Mouse (Mus musculus) adrenal gland, postnatal 4 days (tissue): Measurements from ENCODE around the gene Cdk17. TPM values are rescaled to one million over a fixed set of nuclear protein-coding genes. Genes with fewer than 3 reads are reported as not detected.
A peak's percentile ranks its signal among the peaks of the same experiment; 100 is the strongest.
"Not testable (repeated sequence)": the region's sequence is repeated elsewhere in the genome, so short reads cannot be mapped to it uniquely, and the experiment has no call there.

ENCODE experiments used
- DNase-seq, 2 experiments: peaks; one replicate each; pipeline ENCODE4 v3.0.0; 2021 to 2022; ENCODE audit warnings: low spot score in 2 of 2, mixed read lengths in 2 of 2
- total RNA-seq, 2 experiments: library from RNA; stranded (reverse); gene quantifications; 2 replicates each; pipeline ENCODE4 v1.2.3; 2021

Cdk17 gene
- total RNA-seq, 2 experiments from 2014 or later, result 30.5 to 33.1 TPM

- DNase-seq, result no peak
These were observed 17.9 kb upstream of the Cdk17 start for GRCm38 (mm10) chr10:93142600-93143284.

DNA sequence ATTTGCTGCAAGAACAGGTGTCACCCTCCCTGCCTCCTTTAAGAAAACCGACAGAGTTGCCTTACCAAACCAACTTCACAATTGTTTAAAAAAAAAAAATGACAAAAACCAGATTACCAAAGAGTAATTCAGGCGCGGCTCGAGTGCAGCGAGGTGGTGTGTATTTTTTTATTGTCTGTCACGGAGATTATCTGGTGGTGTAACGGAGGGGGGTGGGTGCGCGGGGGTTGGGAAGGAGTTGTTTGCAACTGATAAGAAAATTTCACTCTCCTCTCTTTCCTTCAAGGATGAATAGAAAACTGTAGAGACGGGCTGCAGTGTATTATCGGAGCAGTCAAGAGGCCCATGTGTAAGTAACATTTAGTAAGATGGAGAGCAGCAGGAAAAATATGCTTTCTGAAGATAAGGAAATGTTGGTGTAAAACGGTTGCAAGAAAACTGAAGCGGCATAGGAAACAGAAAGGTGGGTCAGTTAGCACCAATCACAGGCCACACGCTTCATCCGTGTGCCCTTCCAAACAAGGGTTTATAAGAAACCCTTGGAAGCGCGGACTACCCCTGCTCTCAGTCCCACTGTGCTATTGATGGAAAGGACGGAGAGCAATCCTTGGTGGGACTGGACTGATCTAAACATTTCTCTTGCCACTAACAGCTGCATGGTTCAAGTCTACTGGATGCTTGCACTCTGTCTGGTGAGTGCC is 17.2 kb upstream of the Cdk17 start:
- no peak for DNase-seq

DNA sequence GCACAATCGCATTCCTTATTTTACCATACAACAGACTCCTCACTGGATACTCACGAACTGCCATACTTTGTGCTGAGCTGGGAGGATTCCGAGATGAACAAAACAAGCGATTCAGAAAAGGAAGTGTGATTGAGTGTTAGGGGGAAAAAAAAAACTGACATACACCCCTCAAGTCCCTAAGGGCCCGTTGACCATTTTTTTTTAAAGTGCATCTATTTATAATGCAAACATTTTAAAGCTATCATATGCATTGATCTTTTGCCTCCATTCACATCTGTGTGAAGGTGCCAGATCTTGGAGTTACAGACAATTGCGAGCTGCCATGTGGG is 16.7 kb upstream of the Cdk17 start:
- DNase-seq, result no peak

DNA sequence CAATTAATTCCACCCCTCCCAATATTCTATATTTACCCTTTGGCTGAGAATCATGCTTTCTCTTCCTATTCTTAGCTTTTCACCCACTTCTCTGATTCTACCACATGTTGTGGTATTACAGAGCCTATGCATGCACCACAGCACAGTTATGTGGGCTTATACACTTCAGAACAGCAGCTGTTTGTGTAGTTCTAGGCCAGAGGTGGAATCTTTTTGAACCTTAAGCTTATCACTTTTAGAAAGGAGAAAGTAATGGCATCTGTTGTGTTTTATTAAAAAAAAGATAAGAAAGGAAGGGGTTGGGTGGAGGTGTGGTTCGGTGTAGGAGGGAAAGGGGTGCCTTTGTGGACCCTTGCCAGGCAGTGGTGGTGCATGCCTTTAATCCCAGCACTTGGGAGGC is 16.1 kb upstream of the Cdk17 start:
- DNase-seq, result no peak

DNA sequence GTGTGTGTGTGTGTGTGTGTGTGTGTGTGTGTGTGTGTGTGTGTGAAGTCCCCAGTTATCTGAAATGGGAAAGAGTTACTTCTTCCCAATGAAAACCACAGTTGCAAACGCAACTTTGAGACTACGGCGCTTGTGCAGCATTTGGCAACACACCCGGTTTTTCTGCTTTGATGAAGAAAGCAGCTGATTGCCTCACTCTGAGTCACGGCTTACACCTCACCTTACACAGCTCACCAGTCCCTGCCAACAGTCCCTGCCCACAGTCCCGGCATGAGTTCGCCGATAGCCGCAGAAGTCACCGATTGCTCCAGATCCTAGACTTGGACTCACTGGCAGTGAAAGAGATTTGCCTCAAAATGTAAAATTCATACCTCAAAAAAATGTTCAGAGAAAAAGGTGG is 15.6 kb upstream of the Cdk17 start:
- no peak for DNase-seq

- no peak for DNase-seq
These were observed 14.1 kb upstream of the Cdk17 start for GRCm38 (mm10) chr10:93146601-93147000.

DNA sequence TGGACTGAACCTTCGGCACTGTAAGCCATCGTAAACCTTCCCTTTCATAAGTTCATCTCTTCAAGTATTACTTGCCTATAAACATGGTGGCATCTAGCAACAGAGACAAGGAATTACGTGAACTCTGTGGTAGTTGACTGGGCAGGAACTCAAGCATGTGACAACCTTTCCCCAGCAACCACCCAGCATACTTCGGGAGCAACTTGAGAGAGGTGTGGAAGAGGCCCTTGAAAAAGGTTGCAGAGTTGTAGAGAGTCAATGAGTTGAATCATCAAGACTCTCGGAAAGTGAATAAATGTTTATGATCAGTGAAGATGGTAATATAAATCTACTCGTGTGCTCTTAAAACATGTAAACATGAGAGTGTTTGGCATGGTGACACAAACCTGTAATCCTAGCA is 13.0 kb upstream of the Cdk17 start:
- DNase-seq, result no peak

DNA sequence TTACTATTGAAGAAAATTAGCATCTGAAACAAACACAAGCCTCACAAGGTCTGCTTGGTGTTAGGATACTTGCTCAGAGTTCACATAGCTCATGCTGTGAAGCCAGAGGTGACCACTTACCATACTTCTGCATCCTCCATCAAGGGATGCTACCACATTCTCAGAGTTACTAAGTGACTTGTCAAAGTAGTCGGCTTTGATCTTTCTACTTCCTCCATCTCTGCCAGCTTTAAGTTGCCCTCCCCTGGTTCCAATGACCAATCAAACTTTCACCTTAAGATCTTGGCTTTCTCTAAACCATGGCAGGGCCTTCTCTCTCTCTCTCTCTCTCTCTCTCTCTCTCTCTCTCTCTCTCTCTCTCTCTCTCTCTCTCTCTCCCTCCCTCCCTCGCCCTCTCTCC is 11.1 kb upstream of the Cdk17 start:
- DNase-seq, result no peak

DNA sequence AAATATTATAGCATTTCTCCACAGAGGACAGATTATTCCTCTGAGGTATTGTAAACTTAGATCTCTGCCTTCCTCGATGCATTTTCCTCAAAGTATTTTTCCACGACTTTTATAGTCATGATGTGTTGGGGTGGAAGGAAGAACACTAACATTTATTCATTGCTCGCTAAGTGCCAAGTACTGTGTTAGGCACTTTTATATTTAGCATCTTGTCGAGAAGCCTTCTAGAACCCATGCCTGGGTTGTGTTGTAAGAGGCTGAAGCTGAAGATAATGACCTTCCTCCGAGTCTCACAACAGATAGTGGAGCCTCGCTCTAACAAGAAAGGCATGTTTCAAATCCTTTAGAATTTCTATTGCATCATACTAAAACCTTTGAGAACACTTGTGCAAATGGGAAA is 8.9 kb upstream of the Cdk17 start:
- no peak for DNase-seq

GRCm38 (mm10) chr10:93152698-93153097 is 8.0 kb upstream of the Cdk17 start:
- no peak for DNase-seq

DNA sequence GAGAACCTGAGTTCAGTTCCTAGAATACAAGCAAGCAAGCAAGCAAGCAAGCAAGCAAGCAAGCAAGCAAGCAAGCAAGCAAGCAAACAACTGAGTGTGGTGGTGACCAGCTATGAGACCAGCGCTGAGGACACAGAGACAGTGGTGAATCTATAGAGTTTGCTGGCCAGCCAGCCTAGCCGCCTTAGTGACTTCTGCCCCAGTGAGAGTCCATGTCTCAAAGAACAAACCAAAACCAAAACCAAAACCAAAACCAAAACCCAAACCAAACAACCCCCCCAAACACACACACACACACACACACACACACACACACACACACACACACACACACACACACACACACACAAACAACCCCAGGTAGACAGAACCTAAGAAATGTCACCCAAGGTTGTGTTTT is 7.3 kb upstream of the Cdk17 start:
- not testable (repeated sequence) for DNase-seq

- DNase-seq, result no peak
These were observed 801 bp upstream of the Cdk17 start for GRCm38 (mm10) chr10:93159651-93160496.

DNA sequence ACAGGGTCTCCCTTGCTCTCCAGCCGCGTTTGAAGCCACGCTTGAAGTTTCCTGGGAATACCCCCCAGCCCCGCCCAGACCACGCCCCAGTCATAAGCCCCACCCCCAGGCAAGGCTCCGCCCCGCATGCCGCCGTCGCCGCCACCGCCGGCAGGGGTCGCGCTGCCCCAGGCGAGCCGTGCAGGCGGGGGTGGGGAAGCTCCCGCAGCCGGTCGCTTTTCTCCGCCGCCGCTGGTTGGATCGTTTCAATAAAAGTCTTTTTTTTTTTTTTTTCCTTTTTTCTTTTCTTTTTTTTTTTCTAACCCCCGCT is 223 bp upstream of the Cdk17 start:
- peak; percentile 82 for DNase-seq

DNA sequence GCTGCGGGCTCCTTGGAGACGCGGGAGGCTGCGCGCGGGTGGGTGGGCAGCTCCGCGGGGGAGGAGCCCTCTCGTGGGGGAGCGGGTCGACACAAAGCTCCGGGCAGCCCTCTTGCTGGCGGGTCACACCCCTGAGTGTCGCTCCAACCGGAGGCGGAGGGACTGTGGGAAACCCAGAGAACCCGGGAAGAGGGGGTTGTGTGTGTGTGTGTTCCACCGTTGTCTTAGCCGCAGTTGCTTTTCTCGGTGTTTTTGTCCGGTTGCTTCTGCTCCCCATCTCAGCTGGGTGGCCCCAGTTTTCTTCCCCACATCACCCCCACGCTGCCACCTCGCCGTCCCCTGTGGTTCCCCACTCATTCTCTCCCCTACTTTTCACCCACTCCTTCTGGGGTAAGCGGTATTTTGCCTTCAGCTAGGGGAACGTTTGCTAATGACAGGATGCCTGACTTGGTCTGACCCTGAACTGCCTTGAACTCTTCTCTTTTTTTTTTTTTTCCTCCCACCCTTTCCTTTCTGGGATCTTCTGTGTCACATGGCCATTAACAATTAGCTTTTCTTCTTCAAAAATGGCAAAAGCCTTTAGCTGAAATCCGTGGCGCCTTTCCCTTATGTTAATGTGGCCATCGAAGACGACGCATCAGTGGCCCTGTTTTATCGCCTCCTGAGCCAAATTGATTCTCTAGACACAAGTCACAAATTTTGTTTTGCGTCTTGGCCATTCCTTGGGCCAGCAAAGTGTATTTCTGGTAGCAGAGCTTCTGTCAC is 1.0 kb downstream of the Cdk17 start:
- peak in 1 of 2 experiments; percentile 32 for DNase-seq

- DNase-seq, result no peak
These were observed 1.7 kb downstream of the Cdk17 start for GRCm38 (mm10) chr10:93162276-93162971.

DNA sequence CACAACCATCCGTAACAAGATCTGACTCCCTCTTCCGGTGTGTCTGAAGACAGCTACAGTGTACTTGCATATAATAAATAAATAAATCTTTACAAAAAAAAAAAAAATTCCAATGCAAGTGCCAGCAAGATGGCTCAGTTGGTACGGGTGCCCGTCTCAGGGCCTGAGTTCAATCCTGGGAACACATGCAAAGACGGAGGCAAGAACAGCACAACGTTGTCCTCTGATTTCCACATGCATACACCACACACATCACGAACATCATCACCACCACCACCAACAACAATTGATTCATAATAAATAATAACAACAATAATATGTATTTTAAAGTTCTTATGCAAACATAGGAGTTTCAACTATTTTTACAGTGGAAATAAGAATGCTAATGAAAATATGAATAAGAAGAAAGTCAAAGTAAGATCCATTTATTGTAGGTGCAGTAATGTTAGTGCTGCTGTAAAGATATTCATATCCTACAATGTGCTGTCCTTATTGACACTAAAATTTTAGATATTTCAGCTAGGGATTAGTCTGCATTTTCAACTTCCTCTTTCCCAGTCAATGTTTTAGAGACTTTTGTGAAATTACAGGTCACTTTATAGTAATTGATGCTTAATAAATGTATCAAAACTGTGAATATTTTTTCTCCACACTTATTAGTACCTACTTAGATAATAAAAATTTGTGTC is 2.4 kb downstream of the Cdk17 start:
- no peak for DNase-seq

DNA sequence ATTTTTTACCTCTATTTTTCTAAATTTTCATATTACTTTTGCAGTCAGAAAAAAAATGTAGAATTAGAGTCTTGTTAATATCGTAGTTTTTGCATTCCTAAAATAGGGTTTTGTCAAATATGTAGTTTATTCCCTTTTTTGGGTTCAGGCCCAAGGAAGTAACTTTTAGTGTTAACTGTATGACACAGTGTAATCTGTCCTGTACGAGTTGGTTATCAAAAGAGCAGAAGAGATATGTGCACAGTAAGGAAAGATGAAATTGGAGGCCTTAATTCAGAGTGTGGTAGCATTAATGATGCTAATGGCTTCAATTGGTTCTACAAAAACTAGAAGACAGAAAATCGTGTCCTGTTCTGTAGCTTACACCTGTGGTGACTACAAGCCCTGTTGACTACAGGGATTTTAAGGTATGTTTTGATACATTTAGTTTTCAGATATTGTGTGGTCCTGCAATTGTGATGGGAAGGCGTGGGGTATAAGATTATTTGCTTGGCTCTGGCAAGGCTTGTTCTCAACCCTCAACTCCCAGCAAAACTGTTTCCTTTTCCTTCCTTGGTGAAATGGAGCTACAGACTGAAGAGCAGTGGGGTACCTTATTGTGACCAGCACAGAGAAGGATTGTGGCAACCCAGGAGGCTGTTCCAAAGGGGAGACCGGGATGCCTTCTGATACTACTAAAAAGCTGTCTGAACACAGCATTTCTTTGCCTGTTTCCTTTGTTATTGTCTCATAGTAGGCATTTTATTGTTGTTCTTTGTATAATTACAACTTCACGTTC is 3.2 kb downstream of the Cdk17 start:
- no peak for DNase-seq

- no peak for DNase-seq
These were observed 5.0 kb downstream of the Cdk17 start for GRCm38 (mm10) chr10:93165416-93166381.
